Mouse (Mus musculus) liver, embryonic 14.5 days (tissue): ENCODE measurements around the gene Mafk. TPM values are rescaled to one million over a fixed set of nuclear protein-coding genes. Genes with fewer than 3 reads are reported as not detected.
A peak's percentile ranks its signal among the peaks of the same experiment; 100 is the strongest.

Experiments
- ATAC-seq: fragments of 200-750 bp; cut with Nextera tagmentation; 2 replicates; pipeline ENCODE4 v1.8.0; 2017; ENCODE audit warnings: moderate number of reproducible peaks, mild to moderate bottlenecking, moderate library complexity; ENCODE audit not compliant: insufficient read depth
- DNase-seq, 3 experiments: peaks; one replicate each; pipeline ENCODE4 v3.0.0-alpha.2; 2012 to 2013; ENCODE audit warnings: low read depth in 3 of 3, low spot score in 3 of 3
- H3K27ac ChIP-seq: fragments of 300-500 bp; sonication (generic); 2 replicates; pipeline ENCODE4 v1.5.1; 2014; ENCODE audit warnings: moderate library complexity, mild to moderate bottlenecking, control low read depth, inconsistent platforms
- H3K27me3 ChIP-seq: fragments of 300-500 bp; sonication (generic); 2 replicates; pipeline ENCODE4 v1.6.1; 2014; ENCODE audit warnings: mild to moderate bottlenecking, low read length, moderate library complexity; ENCODE audit not compliant: control insufficient read depth, insufficient read depth
- H3K36me3 ChIP-seq: fragments of 300-500 bp; sonication (generic); replicated peaks from 2 replicates; pipeline ENCODE4 v1.6.1; 2014; ENCODE audit warnings: low read depth; ENCODE audit not compliant: control insufficient read depth, insufficient read depth
- H3K4me1 ChIP-seq, 2 experiments: fragments of 200-500 bp in 1 of 2; fragments of 300-500 bp in 1 of 2; sonication (generic) in 1 of 2; replicated peaks; 2 replicates each; pipeline ENCODE4 v1.6.1; 2012 to 2014; ENCODE audit warnings: antibody characterized with exemption in 1 of 2, inconsistent platforms in 1 of 2, low read length in 1 of 2; ENCODE audit not compliant: control insufficient read depth in 2 of 2, insufficient read depth in 2 of 2
- H3K4me2 ChIP-seq: fragments of 300-500 bp; sonication (generic); 2 replicates; pipeline ENCODE4 v1.6.1; 2014; ENCODE audit warnings: low read depth, mild to moderate bottlenecking, control low read depth, moderate library complexity
- H3K4me3 ChIP-seq, 2 experiments: fragments of 200-500 bp in 1 of 2; fragments of 300-500 bp in 1 of 2; sonication (generic) in 1 of 2; 2 replicates each; pipeline ENCODE4 v1.5.1; 2012 to 2014; ENCODE audit warnings: low read depth in 2 of 2, low read length in 2 of 2, mild to moderate bottlenecking in 2 of 2, control low read depth in 1 of 2, inconsistent platforms in 1 of 2, moderate library complexity in 1 of 2; ENCODE audit not compliant: insufficient read depth in 1 of 2
- H3K9ac ChIP-seq: fragments of 300-500 bp; sonication (generic); replicated peaks from 2 replicates; pipeline ENCODE4 v1.6.1; 2014; ENCODE audit warnings: mild to moderate bottlenecking, control low read depth, moderate library complexity
- H3K9me3 ChIP-seq: fragments of 300-500 bp; sonication (generic); 2 replicates; pipeline ENCODE4 v1.6.1; 2016; ENCODE audit warnings: low read length, mixed read lengths; ENCODE audit not compliant: control insufficient read depth
- CTCF ChIP-seq: IDR thresholded peaks from 2 replicates; pipeline ENCODE4 v1.5.1; 2016; ENCODE audit warnings: antibody characterized with exemption, low read depth, control low read depth
- EP300 ChIP-seq: IDR thresholded peaks from 2 replicates; pipeline ENCODE4 v1.6.1; 2016; ENCODE audit warnings: antibody characterized with exemption, low read depth
- WGBS: fragments of 180-500 bp; shearing (Covaris S2); extraction: QIAGEN DNeasy Blood & Tissue Kit; methylation state at CpG from one replicate; pipeline ENCODE4 v1.1.7; 2014; ENCODE audit not compliant: insufficient replicate concordance; 5-methylcytosine and 5-hydroxymethylcytosine counted together
- polyA plus RNA-seq, 2 experiments: library from polyadenylated mRNA; depleted of rRNA in 1 of 2; stranded (reverse) in 1 of 2; unstranded in 1 of 2; fragments of >200 nt; fragmentation: Nextera tagmentation in 1 of 2; extraction: Ambion mirVana in 1 of 2; gene quantifications; 2 replicates each; pipeline versions ENCODE4 v1.2.1 to v1.2.3; 2012 to 2014

Gene Mafk
- polyA plus RNA-seq, 2 experiments: 20.7 to 23.0 TPM

DNA sequence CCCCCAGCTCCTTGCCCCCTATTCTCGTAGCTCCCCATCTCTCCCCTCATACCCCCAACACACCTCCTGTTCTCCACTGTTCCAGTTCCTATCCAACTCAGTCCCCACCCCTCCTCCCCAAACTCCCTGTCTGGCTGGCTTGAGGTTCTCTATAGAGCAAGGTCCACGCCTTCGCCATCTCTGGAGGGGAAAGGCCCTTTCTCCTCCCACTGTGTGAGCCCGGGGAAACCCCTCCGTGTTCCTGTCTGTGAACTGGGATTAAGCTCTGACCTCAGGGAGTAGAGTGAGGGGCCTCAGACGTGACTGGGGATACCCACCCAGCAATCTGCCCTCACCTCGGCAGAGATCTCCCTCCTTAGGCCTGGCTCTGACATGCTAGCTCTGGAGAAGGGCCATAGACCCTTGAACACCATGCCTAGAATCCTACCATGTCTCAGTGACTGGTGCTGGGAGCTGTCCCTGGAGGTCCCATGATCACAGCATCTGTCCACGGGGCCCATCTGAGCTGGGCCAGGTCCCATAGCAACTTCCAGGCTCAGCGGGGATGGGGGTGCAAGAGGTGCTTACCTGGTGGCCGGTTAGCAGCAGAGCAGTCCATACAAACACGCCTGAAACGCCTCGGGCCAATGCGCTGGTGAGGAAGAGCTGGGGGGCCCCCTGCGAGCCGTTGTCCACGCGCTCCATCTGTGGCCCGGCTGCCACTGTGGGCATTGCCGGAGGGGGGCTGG lies 21.2 kb downstream of the Mafk start:
- H3K36me3 ChIP-seq: no peaks in the 10 kb centered on the region
- no peak overlapping the region for H3K4me3 ChIP-seq
- WGBS: 66% methylated on average over 20 of the region's 20 CpGs
- DNase-seq (no peak), ATAC-seq (no peak)
- H3K27me3 ChIP-seq: peaks cover 3% of the 10 kb centered on the region; the same call in 1 of the 2 replicates
- no peak overlapping the region for H3K9ac ChIP-seq
- no peak overlapping the region for H3K27ac ChIP-seq
- H3K9me3 ChIP-seq: no peaks in the 10 kb centered on the region; the same call in 1 of the 2 replicates
- TF ChIP-seq CTCF (no peak), EP300 (no peak)
- H3K4me2 ChIP-seq: 0 out of 2 replicates have a peak overlapping the region, but pooled peaks have one; percentile 8
- peaks cover 17 to 40% of the 10 kb centered on the region in 2 experiments for H3K4me1 ChIP-seq

DNA sequence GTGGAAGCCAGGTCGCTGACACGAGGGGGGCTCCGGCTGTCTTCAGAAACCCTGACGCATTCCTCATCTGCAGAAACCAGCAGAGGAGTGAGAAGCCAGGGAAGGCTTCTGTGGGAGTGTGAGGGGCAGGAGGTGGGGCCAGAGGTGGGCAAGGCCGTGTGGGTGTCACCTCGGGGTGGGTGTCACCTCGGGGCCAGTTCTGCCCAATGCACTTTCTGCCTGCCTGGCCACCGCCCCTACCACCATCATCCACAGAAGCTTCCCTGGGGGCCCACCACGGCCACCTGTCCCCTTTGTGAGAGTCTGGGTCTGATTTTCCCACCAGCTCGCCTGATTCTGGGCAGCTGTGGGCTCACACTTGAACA lies 21.8 kb downstream of the Mafk start:
- Histone ChIP-seq H3K4me2 (no peak overlapping the region), H3K36me3 (no peaks in the 10 kb centered on the region), H3K27me3 (peaks cover 3% of the 10 kb centered on the region; the same call in 1 of the 2 replicates), H3K9me3 (no peaks in the 10 kb centered on the region), H3K9ac (no peak overlapping the region), H3K4me3 (no peak overlapping the region), H3K27ac (no peak overlapping the region), H3K4me1 (peaks cover 20 to 45% of the 10 kb centered on the region in 2 experiments)
- 42% methylated on average over 10 of the region's 10 CpGs for whole genome bisulfite sequencing
- no peak for ATAC-seq
- TF ChIP-seq CTCF (no peak), EP300 (no peak)
- DNase-seq: no peak

DNA sequence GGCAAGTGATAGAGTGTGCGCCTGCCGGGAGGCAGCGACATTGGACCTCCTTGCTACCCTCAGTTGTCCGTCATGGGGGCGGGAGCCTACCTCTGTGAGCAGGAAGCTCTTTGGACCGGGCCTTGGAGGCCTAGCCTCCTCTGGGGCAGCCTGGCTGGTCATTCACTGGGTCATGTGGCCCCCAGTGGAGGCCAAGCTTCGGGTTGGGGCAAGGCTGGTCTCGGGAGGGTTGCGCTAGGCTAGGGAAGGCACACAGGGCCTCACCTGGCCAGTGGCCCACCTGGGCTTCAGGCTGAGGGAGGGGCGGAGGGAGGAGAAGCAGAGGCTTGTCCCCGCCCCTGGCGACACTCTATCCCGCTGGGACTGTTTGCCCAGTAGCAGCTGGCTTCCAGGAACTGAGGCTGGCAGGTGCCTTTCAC lies 22.7 kb downstream of the Mafk start:
- H3K4me3 ChIP-seq: no peak overlapping the region
- H3K27ac ChIP-seq: no peak overlapping the region
- no peak overlapping the region for H3K9ac ChIP-seq
- H3K9me3 ChIP-seq: no peaks in the 10 kb centered on the region
- H3K27me3 ChIP-seq: peaks cover 3% of the 10 kb centered on the region; the same call in 1 of the 2 replicates
- no peaks in the 10 kb centered on the region for H3K36me3 ChIP-seq
- no peak for ATAC-seq
- WGBS: 36% methylated on average over 13 of the region's 13 CpGs
- DNase-seq: no peak
- TF ChIP-seq CTCF: no peak
- no peak for TF ChIP-seq EP300
- H3K4me2 ChIP-seq: peak overlapping the region; percentile 18; the same call in 1 of the 2 replicates
- peaks cover 26 to 52% of the 10 kb centered on the region in 2 experiments for H3K4me1 ChIP-seq

DNA sequence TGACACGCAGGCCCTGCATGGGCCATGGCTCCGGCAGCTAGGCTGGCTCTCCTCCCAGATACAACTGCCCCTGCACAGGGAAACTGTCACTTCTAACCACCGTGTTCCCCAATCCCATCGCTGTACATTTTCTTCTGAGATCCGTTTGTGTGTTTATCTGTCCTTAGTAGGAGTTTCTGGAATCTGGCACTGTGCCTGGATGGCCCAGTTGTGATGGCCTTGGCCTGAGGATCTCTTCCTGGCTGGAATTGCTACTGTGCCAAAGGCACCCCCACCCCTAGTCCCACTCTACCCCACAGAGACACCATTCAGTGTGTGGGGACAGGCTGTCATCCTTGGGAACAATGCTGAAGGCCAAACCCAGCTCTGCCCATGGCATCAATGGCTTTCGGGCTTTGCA lies 24.7 kb downstream of the Mafk start:
- ATAC-seq: no peak
- 73% methylated on average over 6 of the region's 6 CpGs for WGBS
- Histone ChIP-seq H3K36me3 (no peaks in the 10 kb centered on the region), H3K27ac (no peak overlapping the region; the same call in 1 of the 2 replicates), H3K9me3 (no peaks in the 10 kb centered on the region), H3K4me1 (peaks cover 26 to 50% of the 10 kb centered on the region in 2 experiments), H3K9ac (no peak overlapping the region), H3K27me3 (peaks cover 3% of the 10 kb centered on the region; the same call in 1 of the 2 replicates), H3K4me3 (no peak overlapping the region), H3K4me2 (no peak overlapping the region)
- TF ChIP-seq CTCF (no peak), EP300 (no peak)
- DNase-seq: no peak

DNA sequence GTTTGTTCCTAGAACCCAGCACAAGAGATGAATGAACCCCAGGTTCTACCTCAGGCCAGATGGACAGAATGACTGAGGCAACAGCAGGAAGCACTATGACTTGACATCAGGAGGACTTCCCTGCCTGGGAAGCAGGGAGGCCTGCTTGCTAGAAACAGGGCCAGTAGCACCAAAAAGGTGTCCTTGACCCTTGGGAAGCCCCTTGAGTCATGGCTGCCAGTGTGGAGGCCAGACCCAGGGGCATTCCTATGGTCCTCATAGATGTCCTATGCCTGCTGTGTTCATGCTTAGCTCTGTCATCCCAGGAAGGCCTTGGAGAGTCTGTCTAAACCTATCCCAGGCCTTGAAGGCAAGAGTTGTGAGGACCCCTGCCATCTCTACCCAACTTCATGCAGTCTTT lies 25.1 kb downstream of the Mafk start:
- ATAC-seq (no peak), DNase-seq (no peak)
- H3K4me3 ChIP-seq: no peak overlapping the region
- H3K9me3 ChIP-seq: no peaks in the 10 kb centered on the region
- peaks cover 23 to 47% of the 10 kb centered on the region in 2 experiments for H3K4me1 ChIP-seq
- H3K4me2 ChIP-seq: no peak overlapping the region
- no peak overlapping the region for H3K9ac ChIP-seq
- no peak for TF ChIP-seq CTCF
- no peak for TF ChIP-seq EP300
- H3K36me3 ChIP-seq: no peaks in the 10 kb centered on the region
- H3K27me3 ChIP-seq: peaks cover 3% of the 10 kb centered on the region; the same call in 1 of the 2 replicates
- H3K27ac ChIP-seq: peak overlapping the region; percentile 55
